Mouse (Mus musculus) frontal cortex, postnatal 36 days (tissue): ENCODE results near the gene Gtse1.
"Not testable (repeated sequence)": the region's sequence is repeated elsewhere in the genome, so short reads cannot be mapped to it uniquely, and the experiment has no call there.

Source experiments
- DNase-seq, 2 experiments: peaks; one replicate each; pipeline ENCODE4 v3.0.0; 2022; ENCODE audit warnings: low spot score in 2 of 2

Gene Gtse1

GRCm38 (mm10) chr15:85859490-85860031, at the start of gene Gtse1:
Gtse1 (plus strand) TSS chr15:85859745.
- DNase-seq, result peak; percentile 94 to 96

GRCm38 (mm10) chr15:85810462-85810805, 49.1 kb upstream of the Gtse1 start:
- DNase-seq, result peak in 1 of 2 experiments; percentile 14

- peak; percentile 80 to 87 for DNase-seq
These were observed 48.6 kb upstream of the Gtse1 start for GRCm38 (mm10) chr15:85810806-85811521.

GRCm38 (mm10) chr15:85811535-85812277, 47.8 kb upstream of the Gtse1 start, which contains the start of gene Cdpf1:
Cdpf1 (minus strand) TSS chr15:85811697.
- DNase-seq, result peak; percentile 99

- no peak for DNase-seq
These were observed 46.1 kb upstream of the Gtse1 start for GRCm38 (mm10) chr15:85813428-85813827.

GRCm38 (mm10) chr15:85821203-85822010, 38.1 kb upstream of the Gtse1 start, which contains the start of gene Pkdrej:
Pkdrej (minus strand) TSS chr15:85821734.
- peak; percentile 21 to 42 for DNase-seq

- DNase-seq, result no peak
These were observed 37.6 kb upstream of the Gtse1 start for GRCm38 (mm10) chr15:85822011-85822359.

GRCm38 (mm10) chr15:85826676-85827075, 32.9 kb upstream of the Gtse1 start:
- no peak for DNase-seq

GRCm38 (mm10) chr15:85828071-85828470, 31.5 kb upstream of the Gtse1 start:
- DNase-seq, result no peak

- DNase-seq, result no peak
These were observed 30.1 kb upstream of the Gtse1 start for GRCm38 (mm10) chr15:85829470-85829869.

- DNase-seq, result peak; percentile 81 to 82
These were observed 27.5 kb upstream of the Gtse1 start, which contains the start of gene Ttc38 for GRCm38 (mm10) chr15:85831954-85832590. Ttc38 (plus strand) TSS chr15:85832306.

- DNase-seq, result no peak
These were observed 26.9 kb upstream of the Gtse1 start for GRCm38 (mm10) chr15:85832599-85832998.

- no peak for DNase-seq
These were observed 24.2 kb upstream of the Gtse1 start for GRCm38 (mm10) chr15:85835335-85835734.

- DNase-seq, result no peak
These were observed 22.7 kb upstream of the Gtse1 start for GRCm38 (mm10) chr15:85836887-85837286.

GRCm38 (mm10) chr15:85840983-85841382, 18.6 kb upstream of the Gtse1 start:
- no peak for DNase-seq

- DNase-seq, result no peak
These were observed 17.7 kb upstream of the Gtse1 start for GRCm38 (mm10) chr15:85841796-85842360.

- DNase-seq, result no peak
These were observed 14.5 kb upstream of the Gtse1 start for GRCm38 (mm10) chr15:85845071-85845470.

GRCm38 (mm10) chr15:85851656-85852392, 7.7 kb upstream of the Gtse1 start:
- no peak for DNase-seq

GRCm38 (mm10) chr15:85858980-85859489, 510 bp upstream of the Gtse1 start:
- DNase-seq, result no peak

- DNase-seq, result not testable (repeated sequence)
These were observed 6.4 kb downstream of the Gtse1 start for GRCm38 (mm10) chr15:85865913-85866312.
